Mouse (Mus musculus) ovary, postnatal 10 days (tissue): ENCODE results near the gene Ephx4.
"Not testable (repeated sequence)": the region's sequence is repeated elsewhere in the genome, so short reads cannot be mapped to it uniquely, and the experiment has no call there.

Experiments used
- DNase-seq: peaks from one replicate; pipeline ENCODE4 v3.0.0; 2022; ENCODE audit warnings: low spot score

The Ephx4 gene

DNA sequence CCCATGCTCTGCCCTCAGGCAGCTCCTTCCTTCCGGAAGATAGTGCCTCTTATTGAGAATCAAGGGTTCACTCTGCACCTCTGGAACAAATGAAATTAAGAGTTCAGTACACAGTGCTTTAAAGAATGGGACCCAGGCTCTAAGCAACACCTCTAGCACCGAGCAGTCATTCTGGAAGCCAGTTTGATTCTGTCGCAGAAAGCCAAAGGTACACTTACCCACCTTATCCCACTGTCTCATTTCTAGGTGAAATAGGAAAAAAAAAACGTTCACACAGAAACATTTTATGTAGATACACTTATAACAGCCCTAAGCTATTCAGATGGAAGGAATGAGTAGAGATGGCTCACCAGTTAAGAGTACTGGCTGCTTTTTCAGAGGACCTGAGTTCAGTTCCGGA lies at the start of gene Ephx4:
Ephx4 (plus strand) TSS at position 301 of the 400 bp plus-strand sequence.
- no peak for DNase-seq

DNA sequence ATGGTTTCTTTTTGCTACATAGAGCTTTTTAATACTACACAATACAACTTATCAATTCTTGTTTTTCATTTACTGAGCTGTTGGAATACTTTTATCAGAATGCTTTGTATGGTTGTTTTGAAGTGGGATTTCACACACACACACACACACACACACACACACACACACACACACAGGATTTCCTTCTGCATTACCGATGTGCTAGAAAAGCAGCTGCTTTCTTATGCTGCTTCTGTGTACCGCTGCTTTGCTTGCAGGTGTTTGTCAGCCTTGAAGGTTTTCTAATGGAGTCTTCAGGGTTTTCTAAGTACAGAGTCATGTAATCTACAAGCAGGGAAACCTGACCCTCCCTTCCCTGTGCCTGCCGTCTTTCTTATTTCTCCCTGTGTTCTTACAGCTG lies 48.6 kb upstream of the Ephx4 start:
- no peak for DNase-seq

DNA sequence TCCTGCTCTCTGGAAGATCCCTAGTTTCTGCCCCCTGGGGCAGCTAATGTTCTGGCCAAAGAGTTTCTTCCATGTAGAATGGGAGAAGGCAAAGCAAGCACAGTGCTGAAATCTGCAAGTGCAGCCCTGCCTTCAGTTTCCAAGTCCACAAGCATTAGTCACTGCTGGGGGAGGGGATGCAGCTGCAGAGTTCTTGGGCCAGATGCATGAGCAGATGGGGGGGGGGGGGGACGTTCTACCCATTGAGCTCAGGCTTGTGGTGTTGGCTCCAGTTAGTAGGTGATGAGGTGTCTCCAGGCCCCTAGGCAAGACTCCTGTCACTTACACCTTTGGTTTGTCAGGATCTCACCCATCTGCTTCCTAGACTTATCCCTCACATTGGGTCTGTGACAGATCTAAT lies 46.7 kb upstream of the Ephx4 start:
- no peak for DNase-seq

DNA sequence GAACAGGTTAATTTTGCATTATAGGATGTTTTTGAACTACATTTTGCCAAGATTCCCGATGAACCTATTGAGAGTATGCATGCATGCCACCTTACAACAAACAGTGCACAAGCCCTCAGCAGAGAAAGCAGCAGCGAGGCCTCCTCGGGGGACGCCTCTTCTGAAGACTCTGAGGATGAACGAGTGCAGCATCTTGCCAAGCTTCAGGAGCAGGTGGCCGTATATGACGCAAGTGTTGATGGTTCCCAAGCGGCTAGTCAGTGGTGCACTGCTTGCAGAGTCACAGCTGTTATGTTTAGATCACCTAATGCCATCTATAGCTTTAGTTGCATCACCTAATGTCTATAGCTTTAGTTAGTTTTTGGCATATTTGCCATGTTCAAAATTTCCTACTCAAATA lies 44.8 kb upstream of the Ephx4 start:
- DNase-seq, result no peak

DNA sequence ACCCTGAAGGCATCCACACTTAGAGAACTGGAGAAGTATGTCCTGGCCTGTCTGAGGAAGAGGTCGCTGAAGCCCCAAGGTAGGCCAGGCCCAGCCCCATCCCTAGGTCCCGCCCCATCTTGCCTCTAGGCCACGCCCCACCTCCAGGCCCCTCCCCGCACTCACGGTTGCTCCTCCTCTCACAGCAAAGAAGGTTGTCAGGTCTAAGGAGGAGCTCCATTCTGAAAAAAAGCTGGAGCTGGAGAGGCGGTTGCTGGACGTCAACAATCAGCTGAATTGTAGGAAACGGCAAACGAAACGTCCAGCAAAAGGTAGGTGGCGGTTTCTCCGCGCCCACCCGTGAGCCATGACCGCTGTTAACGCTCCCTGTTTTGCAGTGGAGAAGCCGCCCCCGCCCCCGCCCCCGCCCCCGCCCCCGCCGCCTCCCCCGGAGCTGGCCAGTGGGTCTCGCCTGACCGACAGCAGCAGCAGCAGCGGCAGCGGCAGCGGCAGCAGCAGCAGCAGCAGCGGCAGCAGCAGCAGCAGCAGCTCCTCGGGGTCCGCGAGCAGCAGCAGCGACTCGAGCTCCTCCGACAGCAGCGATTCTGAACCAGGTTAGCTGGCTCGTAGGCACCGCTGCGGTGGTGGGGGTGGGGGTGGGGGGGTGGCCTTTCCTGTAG lies 43.0 kb upstream of the Ephx4 start:
- DNase-seq, result peak; percentile 59

DNA sequence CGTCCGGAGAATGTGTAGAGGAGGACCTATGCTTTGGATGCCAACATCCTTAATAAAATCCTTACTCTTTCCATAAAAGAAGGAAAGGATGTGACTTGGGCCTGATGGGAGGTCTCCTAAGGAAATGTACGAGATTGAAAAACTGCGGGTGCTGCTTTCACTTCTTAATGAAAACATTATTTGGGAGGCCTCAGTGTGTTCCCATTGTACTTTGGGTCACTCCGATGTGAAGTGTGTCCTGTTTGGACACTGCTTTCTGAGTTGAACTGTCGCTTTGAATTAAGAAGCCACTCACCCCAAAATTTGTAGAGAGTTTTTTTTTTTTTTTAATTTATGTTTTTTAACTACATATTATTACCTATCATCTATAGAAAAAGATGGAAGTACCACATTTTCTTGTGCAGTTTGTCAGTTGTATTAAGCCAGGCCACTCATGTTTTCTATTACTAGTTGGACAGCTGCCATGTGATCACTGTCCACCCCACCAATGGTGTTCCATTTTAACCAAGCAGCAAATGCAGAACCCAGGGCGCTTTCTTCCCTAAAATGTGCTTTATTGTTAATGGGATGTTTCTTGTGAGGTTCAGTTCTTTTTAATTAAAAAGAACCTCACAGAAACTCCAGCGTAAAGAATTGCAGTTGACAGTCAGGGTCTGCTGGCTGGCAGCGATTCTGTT lies 42.3 kb upstream of the Ephx4 start:
- DNase-seq, result no peak

DNA sequence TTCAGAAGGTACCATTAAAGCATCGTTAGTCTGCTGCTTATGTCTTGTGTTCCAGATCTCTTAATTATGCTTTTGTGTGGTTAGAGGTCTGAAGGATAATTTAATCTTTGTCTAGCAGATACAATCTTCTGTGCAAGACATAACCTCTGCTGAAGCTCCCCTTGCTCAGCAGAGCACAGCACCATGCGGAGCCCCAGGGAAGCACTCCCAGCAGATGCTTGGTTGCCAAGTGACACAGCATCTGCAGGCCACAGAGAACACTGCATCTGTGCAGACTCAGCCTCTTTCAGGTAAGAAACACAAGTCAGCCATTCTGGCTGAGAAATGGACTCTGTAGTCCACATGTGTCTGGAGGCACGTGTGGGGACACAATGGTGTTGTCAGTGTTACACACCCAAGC lies 32.5 kb upstream of the Ephx4 start:
- DNase-seq, result no peak

DNA sequence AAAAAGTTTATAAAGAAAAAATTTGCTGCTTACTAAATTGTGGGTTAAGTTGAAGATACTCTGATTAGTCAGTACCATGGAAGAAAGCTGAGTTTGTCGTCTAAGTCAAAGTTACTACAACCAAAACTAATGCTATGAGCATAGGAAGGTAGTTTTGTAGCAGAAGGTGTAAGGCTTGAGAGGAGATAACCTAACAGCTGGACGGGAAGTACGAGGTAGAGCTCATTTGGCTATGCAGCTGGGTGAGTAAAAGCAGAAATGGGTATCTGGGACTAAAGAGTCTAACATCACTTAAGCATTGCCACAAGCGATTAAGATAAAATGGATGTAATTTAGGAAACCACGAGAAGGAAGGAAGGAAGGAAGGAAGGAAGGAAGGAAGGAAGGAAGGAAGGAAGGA lies 31.2 kb upstream of the Ephx4 start:
- DNase-seq, result no peak

DNA sequence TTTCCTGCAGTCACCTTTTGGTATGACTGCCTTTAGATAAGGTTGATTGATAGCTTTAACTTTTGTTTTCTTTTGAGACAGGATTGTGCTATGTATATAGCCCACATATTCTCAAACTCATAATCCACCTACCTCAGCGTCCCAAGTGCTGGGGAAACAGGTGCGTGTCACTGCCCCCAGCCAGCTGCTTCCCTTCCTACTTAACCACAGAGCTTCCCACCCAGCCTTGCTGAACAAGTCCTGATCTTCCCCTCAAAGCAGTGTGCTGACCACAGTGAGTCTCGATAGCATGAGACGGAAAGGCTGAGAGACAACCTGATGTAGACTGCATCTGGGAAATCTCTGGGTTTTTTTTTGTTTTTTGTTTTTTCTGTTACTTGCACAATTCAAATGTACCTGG lies 29.3 kb upstream of the Ephx4 start:
- no peak for DNase-seq

DNA sequence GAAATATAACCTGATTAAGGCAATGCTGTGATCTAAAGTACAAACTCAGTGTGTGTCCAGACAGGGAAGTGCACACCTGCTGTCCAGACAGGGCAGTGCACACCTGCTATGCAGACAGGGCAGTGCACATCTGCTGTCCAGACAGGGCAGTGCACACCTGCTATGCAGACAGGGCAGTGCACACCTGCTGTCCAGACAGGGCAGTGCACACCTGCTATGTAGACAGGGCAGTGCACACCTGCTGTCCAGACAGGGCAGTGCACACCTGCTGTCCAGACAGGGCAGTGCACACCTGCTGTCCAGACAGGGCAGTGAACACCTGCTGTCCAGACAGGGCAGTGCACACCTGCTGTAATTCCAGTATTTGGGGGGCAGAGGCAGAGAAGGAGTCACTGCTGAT lies 16.1 kb upstream of the Ephx4 start:
- DNase-seq, result not testable (repeated sequence)

DNA sequence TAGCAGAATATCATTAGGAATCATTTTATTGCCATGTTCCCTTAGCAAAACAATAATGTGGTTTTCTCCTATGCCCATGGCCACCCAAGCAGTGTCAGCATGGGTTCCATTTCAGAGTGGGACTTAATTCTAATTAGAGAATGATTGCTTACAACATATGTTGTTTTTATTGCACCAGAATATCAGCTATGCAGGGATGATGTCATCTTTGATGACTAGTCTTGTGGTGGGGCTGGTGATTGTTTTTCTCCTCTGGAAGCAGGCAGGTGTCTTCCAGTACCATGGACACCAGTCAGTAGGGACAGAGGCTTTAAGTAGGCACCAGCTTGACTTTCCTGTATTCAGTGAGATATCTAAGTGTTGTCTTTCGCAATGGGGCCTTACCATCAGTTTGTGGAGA lies 14.7 kb upstream of the Ephx4 start:
- no peak for DNase-seq

DNA sequence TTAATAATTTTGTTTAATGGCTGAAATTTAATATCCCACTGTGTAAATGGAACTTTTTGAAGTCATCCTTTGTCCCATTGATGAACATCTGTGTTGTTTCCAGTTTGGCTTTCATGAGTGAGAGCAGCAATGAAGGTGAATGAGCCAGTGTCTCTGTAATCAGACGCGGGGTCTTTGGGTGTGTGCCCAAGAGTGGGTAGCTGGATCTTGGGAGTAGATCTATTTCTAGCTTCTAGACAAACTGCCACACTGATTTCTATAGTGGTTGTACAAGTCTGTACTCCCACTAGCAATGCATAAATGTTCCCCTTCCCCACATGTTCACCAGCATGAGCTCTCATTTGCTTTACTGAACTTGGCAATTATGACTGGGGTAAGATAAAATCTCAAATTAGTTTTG lies 13.2 kb upstream of the Ephx4 start:
- DNase-seq, result no peak

DNA sequence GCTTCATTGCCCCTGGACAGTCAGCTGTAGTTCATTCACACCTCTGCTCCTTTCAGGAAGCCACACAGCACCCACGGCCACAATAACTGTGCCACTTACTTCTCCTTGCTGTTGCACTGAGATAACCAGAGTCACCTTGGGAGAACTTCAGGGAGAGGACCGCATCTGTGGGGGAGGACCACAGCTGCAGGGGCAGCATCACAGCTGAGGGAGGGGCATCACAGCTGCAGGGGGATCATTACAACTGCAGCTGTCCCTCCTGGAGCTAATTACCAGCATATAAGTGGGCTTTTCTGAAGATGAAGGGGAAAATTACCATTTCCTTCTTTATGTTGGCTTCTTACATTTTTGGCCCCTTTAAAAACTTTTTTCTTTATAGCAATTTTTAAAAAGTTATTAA lies 8.1 kb upstream of the Ephx4 start:
- no peak for DNase-seq

DNA sequence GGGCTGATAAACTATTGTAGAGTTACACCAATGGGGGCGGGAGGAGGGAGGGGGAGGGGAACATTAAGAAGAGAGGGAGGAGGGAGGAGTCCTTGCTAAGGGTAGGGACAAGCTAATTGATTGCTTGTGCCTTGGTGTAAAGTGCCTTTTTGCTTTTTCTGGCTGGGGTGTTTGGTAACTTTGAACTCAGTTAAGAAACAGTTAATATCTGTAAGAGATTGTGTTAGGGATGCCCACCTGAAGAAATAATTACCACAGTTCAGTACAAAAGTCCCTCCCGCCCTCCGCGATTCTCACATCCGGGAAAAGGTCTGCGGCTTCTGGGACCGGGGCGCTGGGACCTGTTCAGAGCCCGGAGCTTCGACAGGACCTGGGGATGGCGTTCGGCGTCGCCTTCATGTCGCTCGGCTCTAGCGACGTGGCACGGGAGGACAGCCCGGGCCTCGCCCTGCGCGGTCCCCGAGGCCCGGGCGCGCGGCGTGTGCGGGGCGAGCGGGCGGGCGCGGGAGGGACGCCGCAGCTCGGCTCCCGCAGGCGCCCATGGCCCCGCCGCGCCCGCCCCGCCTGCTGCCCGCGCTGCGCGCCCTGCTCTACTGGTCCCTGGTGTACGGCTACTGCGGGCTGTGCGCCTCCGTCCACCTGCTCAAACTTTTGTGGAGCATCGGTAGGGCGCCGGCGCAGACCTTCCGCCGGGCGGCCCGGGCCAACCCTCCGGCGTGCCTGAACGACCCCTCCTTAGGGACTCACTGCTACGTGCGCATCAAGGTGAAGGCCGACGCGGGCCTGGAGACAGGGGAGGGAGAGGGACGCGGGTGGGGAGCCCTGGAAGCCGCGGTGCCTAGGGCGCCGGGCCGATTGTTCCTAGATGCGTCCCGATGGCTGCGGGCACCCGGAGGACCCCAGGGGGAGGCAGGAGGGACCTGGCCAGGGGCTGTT lies 743 bp downstream of the Ephx4 start:
- DNase-seq, result no peak

DNA sequence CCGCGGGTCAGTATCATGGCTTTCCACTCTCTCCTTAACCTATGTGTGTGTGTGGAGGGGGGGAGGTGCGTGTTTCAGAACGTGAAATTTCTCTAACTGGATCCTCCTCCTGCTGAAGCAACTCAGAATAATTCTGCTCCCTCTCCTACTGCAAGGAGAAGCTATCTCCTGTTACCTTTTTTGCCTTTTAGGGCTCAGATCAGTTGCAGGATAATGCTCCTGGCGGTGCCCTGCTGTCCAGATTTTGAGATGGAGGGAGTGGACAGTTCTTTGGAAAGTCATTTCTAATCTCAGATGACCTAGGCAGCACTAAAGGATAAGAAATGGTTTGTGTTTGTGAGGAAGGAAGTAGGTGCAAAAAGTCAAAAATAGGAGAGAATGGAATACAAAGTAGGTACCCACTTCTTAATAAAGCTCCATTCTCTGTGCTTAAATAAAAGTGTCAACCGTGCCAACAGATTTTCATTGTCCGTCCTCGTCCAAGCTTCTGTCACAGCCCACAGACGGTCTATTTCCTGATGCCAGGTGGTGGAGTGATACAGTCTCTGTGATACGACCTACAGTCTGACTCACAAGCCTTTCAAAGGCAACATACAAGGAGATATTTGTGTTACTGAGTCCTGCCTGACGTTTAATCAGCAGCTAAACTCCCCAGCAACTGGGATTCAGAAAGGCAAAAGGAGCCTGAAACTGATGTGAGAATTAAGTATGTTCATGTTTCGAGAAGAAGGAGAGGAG lies 1.6 kb downstream of the Ephx4 start:
- no peak for DNase-seq

DNA sequence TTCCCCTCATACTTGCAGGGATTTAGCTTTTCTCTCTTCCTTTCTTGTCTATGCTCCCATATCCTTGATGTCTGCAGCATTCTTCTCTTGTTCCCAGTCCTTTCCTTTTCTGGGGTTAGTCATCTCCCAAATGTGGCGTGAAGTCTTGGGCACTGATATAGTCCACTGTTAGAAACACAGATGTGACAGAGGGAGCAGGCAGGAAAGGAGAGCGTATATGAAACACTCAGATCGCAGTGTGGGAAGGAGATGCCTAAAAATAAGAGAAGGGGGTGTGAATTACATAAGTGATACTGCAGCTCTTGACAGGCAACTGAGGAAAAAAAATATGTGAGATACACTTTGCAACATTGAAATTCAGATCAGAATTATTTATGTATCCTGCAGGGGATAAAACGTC lies 2.8 kb downstream of the Ephx4 start:
- no peak for DNase-seq

DNA sequence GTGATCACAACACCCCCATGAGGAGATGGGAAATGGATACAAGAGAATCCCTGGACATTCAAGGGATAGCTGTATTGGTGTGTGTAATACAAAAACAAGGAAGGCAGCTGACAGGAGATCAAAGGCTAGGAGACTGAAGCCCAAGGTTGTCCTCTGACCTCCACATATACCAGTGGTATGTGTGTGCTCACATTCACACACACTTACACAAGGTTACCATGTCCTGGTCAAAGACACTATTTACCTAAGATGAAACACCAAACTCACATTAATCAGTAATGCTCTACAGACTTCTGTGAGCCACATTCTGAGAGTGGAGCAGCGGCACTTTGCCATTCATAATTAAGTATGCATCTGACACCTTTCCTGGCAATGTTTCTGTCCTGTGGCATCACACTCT lies 7.8 kb downstream of the Ephx4 start:
- DNase-seq, result no peak

DNA sequence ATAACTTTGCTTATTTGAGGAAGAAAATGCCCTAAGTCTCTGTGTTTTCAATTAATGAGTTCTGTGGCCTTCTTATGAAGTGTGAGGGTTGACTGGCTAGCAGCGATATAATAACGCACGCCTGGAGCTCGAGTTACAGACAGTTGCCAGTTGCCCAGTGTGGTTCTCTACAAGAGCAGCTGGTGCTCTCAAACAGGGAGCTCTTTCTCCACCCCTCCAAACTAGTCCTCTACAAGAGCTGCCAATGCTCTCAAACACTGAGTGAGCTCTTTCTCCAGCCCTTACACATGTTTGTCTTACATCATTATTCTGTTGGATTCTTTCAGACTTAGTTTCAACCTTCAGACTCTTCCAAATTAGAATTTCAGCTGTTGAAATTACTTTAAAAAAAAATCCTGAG lies 8.8 kb downstream of the Ephx4 start:
- no peak for DNase-seq

DNA sequence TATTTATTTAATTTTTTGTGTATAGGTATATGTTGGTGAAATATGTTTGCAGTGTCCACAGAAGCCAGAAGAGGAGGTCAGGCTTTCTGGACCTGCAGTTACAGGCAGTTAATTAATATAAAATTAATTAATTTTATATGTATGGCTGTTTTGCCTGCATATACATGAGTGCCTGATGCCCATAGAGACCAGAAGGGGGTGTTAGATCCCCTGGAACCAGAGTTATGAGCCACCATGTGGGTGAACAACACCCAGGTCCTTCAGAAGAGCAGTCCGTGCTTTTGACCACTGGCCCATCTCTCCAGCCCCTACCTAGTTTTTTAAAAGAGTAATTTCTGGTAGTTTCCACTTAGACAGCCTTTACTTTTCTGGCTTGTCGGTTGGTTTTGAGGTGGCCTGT lies 9.7 kb downstream of the Ephx4 start:
- no peak for DNase-seq

DNA sequence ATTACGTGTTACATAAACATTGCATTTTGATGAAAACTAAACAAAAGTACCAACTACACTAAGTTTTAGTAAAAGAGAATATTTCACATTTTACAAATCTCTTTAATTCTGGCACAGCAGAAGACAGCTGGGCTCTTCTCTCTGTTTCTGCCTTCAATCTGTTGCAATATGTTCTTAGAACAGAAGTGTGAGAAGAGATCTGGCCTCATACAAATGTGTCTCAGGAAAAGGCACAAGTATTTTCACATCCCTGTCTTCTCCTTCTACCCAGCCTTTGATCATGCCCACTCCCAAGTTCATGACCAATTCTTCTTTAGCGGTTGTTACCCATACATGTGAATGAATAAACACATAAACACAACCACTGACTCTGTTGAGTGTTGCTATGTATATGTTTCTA lies 12.6 kb downstream of the Ephx4 start:
- DNase-seq, result no peak

DNA sequence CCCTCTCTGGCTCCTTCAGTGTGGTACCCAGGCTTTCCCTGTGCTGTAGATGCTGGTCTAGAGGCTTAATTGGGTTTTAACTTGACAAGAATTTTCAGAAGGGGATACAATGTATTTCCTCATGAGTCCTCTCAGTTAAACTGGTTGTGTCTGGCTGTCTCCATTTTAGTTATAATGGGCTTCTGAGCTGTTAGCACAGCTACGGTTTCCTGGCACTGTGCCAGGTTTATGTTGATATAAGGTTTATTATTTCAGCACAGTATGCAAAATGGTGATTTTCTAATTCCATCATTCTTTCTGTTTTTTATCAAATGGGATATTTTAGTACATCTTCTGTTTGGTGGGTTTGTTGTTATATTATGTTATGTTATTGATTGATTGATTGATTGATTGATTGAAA lies 19.1 kb downstream of the Ephx4 start:
- DNase-seq, result no peak

DNA sequence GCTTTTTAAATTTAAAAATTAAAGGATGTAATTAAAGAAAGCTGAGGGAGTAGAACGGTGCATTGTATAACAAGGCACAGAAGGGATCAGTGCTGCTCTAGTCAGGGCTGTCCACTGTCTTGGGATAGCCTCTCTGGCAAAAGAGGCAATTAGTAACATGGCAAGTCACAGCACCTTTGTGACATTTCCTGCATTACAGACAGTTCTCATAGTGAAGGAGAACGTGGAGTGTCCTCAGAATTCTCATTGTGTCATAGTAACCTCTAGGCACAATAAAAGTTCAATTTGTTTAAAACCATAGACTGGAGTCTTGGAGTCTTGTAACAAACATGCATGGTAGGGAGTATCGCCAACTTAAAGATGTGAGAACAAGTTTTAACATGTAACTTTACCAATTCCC lies 28.7 kb downstream of the Ephx4 start, which contains the start of gene Lpcat2b:
Lpcat2b (plus strand) TSS at position 301 of the 400 bp plus-strand sequence.
- no peak for DNase-seq
